Mouse (Mus musculus) MEL (cell line): Measurements from ENCODE around the gene Tle3. TPM values are rescaled to one million over a fixed set of nuclear protein-coding genes. Genes with fewer than 3 reads are reported as not detected.

Experiments used
- DNase-seq: peaks from one replicate; pipeline ENCODE4 v3.0.0; 2011; ENCODE audit warnings: low read depth, low spot score
- H3K27ac ChIP-seq: 2 replicates; pipeline ENCODE4 v1.5.1; 2012; ENCODE audit warnings: low read depth, mild to moderate bottlenecking, control low read depth, low read length, moderate library complexity; ENCODE audit not compliant: control insufficient read depth
- H3K27me3 ChIP-seq, 2 experiments: fragments of 150-350 bp in 1 of 2; sonication (generic) in 1 of 2; 2 replicates each; pipeline ENCODE4 v1.6.1; 2012; ENCODE audit warnings: low read length in 2 of 2, mild to moderate bottlenecking in 2 of 2, improper control_type of control experiment in 1 of 2, moderate library complexity in 1 of 2; ENCODE audit not compliant: insufficient read depth in 2 of 2, control insufficient read depth in 1 of 2
- H3K36me3 ChIP-seq, 2 experiments: 2 replicates each; pipeline ENCODE4 v1.6.1; 2012 to 2014; ENCODE audit warnings: low read length in 2 of 2, improper control_type of control experiment in 1 of 2, inconsistent platforms in 1 of 2, mild to moderate bottlenecking in 1 of 2; ENCODE audit not compliant: insufficient read depth in 2 of 2, control insufficient read depth in 1 of 2
- H3K4me1 ChIP-seq, 2 experiments: fragments of 150-350 bp in 1 of 2; sonication (generic) in 1 of 2; 2 replicates each; pipeline ENCODE4 v1.6.1; 2012; ENCODE audit warnings: low read length in 2 of 2, improper control_type of control experiment in 1 of 2, mild to moderate bottlenecking in 1 of 2; ENCODE audit not compliant: insufficient read depth in 2 of 2, control insufficient read depth in 1 of 2
- H3K4me3 ChIP-seq, 2 experiments: fragments of 150-350 bp in 1 of 2; sonication (generic) in 1 of 2; 2 replicates each; pipeline ENCODE4 v1.5.1; 2012; ENCODE audit warnings: low read depth in 2 of 2, low read length in 2 of 2, mild to moderate bottlenecking in 2 of 2, moderate library complexity in 2 of 2, control low read depth in 1 of 2, improper control_type of control experiment in 1 of 2; ENCODE audit not compliant: control insufficient read depth in 1 of 2, insufficient read depth in 1 of 2
- H3K79me2 ChIP-seq: 2 replicates; pipeline ENCODE4 v1.6.1; 2012; ENCODE audit warnings: mild to moderate bottlenecking, low read length, moderate library complexity; ENCODE audit not compliant: control insufficient read depth, poor library complexity, insufficient read depth
- H3K9ac ChIP-seq: 2 replicates; pipeline ENCODE4 v1.6.1; 2012; ENCODE audit warnings: low read depth, mild to moderate bottlenecking, control low read depth, low read length, moderate library complexity; ENCODE audit not compliant: control insufficient read depth, poor library complexity, severe bottlenecking
- H3K9me3 ChIP-seq: fragments of 150-350 bp; sonication (generic); replicated peaks from 2 replicates; pipeline ENCODE4 v1.6.1; 2012; ENCODE audit warnings: mild to moderate bottlenecking, low read length, improper control_type of control experiment, moderate library complexity; ENCODE audit not compliant: insufficient read depth
- BHLHE40 ChIP-seq: IDR thresholded peaks from 2 replicates; pipeline ENCODE4 v1.6.1; 2012; ENCODE audit warnings: low read depth, mild to moderate bottlenecking, inconsistent platforms, low read length, improper control_type of control experiment, borderline replicate concordance
- CHD1 ChIP-seq: IDR thresholded peaks from 2 replicates; pipeline ENCODE4 v1.6.1; 2012; ENCODE audit warnings: low read depth, mild to moderate bottlenecking, inconsistent platforms, low read length, improper control_type of control experiment
- EP300 ChIP-seq, 2 experiments: IDR thresholded peaks; 2 replicates each; pipeline ENCODE4 v1.6.1; 2011; ENCODE audit warnings: improper control_type of control experiment in 2 of 2, low read length in 2 of 2, low read depth in 1 of 2, mild to moderate bottlenecking in 1 of 2
- ETS1 ChIP-seq: IDR thresholded peaks from 2 replicates; pipeline ENCODE4 v1.6.1; 2012; ENCODE audit warnings: low read depth, mild to moderate bottlenecking, inconsistent platforms, low read length, improper control_type of control experiment, moderate library complexity
- GABPA ChIP-seq: IDR thresholded peaks from 2 replicates; pipeline ENCODE4 v1.6.1; 2012; ENCODE audit warnings: low read depth, mild to moderate bottlenecking, inconsistent platforms, low read length, improper control_type of control experiment, moderate library complexity
- JUND ChIP-seq: IDR thresholded peaks from 2 replicates; pipeline ENCODE4 v1.6.1; 2011; ENCODE audit warnings: low read depth, mild to moderate bottlenecking, improper control_type of control experiment, low read length
- MAFK ChIP-seq: IDR thresholded peaks from 2 replicates; pipeline ENCODE4 v1.6.1; 2011; ENCODE audit warnings: low read depth, mild to moderate bottlenecking, low read length, improper control_type of control experiment, borderline replicate concordance
- MAX ChIP-seq: IDR thresholded peaks from 2 replicates; pipeline ENCODE4 v1.6.1; 2011; ENCODE audit warnings: low read length, improper control_type of control experiment
- MEF2A ChIP-seq: IDR thresholded peaks from 2 replicates; pipeline ENCODE4 v1.6.1; 2014; ENCODE audit warnings: low read depth, mild to moderate bottlenecking, inconsistent platforms, low read length, improper control_type of control experiment; ENCODE audit not compliant: poor library complexity, insufficient replicate concordance, severe bottlenecking; ENCODE audit errors: extremely low read depth
- MYC ChIP-seq: IDR thresholded peaks from 2 replicates; pipeline ENCODE4 v1.6.1; 2011; ENCODE audit warnings: low read depth, mild to moderate bottlenecking, low read length, improper control_type of control experiment, moderate library complexity
- NELFE ChIP-seq: IDR thresholded peaks from 2 replicates; pipeline ENCODE4 v1.6.1; 2011; ENCODE audit warnings: low read depth, low read length, improper control_type of control experiment
- NRF1 ChIP-seq: IDR thresholded peaks from 2 replicates; pipeline ENCODE4 v1.6.1; 2014; ENCODE audit warnings: low read depth, mild to moderate bottlenecking, inconsistent platforms, low read length, improper control_type of control experiment, moderate library complexity; ENCODE audit not compliant: poor library complexity, insufficient read depth, severe bottlenecking
- POLR2AphosphoS5 ChIP-seq: IDR thresholded peaks from 2 replicates; pipeline ENCODE4 v1.6.1; 2012; ENCODE audit warnings: low read depth, borderline replicate concordance, mild to moderate bottlenecking, inconsistent platforms, low read length, moderate library complexity, mixed read lengths
- SMC3 ChIP-seq: IDR thresholded peaks from 2 replicates; pipeline ENCODE4 v1.6.1; 2011; ENCODE audit warnings: low read depth, low read length, improper control_type of control experiment
- UBTF ChIP-seq: IDR thresholded peaks from 2 replicates; pipeline ENCODE4 v1.6.1; 2012; ENCODE audit warnings: low read depth, mild to moderate bottlenecking, inconsistent platforms, low read length, improper control_type of control experiment, moderate library complexity, borderline replicate concordance; ENCODE audit not compliant: insufficient read depth
- USF2 ChIP-seq, 2 experiments: IDR thresholded peaks; 2 replicates each; pipeline ENCODE4 v1.6.1; 2011 to 2012; ENCODE audit warnings: improper control_type of control experiment in 2 of 2, low read length in 2 of 2, borderline replicate concordance in 1 of 2, inconsistent platforms in 1 of 2, low read depth in 1 of 2, mild to moderate bottlenecking in 1 of 2; ENCODE audit not compliant: insufficient read depth in 1 of 2
- ZC3H11A ChIP-seq: IDR thresholded peaks from 2 replicates; pipeline ENCODE4 v1.6.1; 2012; ENCODE audit warnings: low read depth, mild to moderate bottlenecking, inconsistent platforms, low read length, improper control_type of control experiment
- polyA plus RNA-seq, 2 experiments: library from polyadenylated mRNA; stranded (reverse) in 1 of 2; unstranded in 1 of 2; fragments of >175 nt in 1 of 2; fragments of >200 nt in 1 of 2; gene quantifications; 2 replicates each; pipeline versions ENCODE4 v1.2.1 to v1.2.4; 2012; ENCODE audit warnings: low replicate concordance in 2 of 2, low read depth in 1 of 2; ENCODE audit not compliant: insufficient read length in 2 of 2, insufficient read depth in 1 of 2, missing spikeins in 1 of 2
- total RNA-seq: library from RNA; depleted of rRNA; stranded (reverse); fragments of 300-350 nt; gene quantifications from 2 replicates; pipeline ENCODE4 v1.2.3, GENCODE M21; 2012

Tle3 gene
- total and polyA plus RNA-seq, 3 experiments, result 20.3 to 26.8 TPM; not detected in 1

DNA sequence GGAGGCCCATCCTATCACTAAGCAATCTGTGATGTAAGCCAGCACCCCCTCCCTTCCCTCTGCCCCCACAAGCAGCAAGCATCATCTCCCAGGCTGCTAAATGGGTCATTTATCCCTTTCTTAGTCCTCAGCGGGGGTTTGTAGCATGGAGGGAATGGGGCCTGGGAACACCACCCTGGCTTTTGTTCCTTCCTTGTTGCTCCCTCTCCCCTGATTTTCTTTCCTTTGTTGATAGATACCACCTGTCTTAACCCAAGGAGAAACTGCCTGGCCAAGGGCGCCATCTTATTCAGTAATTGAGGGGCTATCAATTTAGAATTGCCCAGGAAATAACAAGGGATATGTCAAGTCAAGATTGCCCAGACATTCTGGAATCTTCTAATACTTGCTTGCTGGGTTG lies 14.1 kb downstream of the Tle3 start:
- peaks cover 5 to 14% of the 10 kb centered on the region in 2 experiments for H3K4me1 ChIP-seq
- TF ChIP-seq CHD1, result no peak
- no peak for TF ChIP-seq EP300 (IDR thresholded peaks at IDR 0.05; ENCODE audit: low read depth in 1 of 2, low read length in 2 of 2)
- no peak for TF ChIP-seq ETS1
- no peak for TF ChIP-seq NELFE
- TF ChIP-seq, all 39 proteins: peak for 0
- no peak overlapping the region for H3K27ac ChIP-seq
- DNase-seq, result no peak
- peaks cover 4% of the 10 kb centered on the region; the same call in 1 of the 2 replicates for H3K79me2 ChIP-seq
- no peaks in the 10 kb centered on the region for H3K9me3 ChIP-seq
- no peak overlapping the region for H3K9ac ChIP-seq
- H3K36me3 ChIP-seq, result peaks cover 6 to 11% of the 10 kb centered on the region in 2 experiments
- H3K4me3 ChIP-seq, result no peak overlapping the region
- H3K27me3 ChIP-seq, result no peaks in the 10 kb centered on the region

DNA sequence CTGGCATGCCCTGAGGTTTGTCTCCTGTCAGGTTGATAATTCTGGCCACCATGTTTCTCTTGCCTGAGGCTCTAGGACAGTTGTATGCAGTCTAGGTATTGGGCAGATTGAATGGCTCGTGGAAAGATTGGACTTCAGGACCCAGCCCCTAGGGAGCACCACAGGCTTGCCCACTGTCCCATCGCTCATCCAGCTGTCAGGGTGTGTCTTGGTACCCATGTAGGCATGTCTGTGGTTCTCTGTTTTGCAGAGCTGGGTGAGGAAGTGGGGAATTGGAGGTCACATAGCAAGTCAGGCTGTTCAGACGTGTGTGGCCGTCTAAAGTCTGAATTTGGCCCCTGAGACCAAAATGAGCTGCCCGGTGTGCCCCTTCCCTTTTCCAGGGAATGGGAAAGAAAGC lies 15.6 kb downstream of the Tle3 start:
- peaks cover 4% of the 10 kb centered on the region; the same call in 1 of the 2 replicates for H3K79me2 ChIP-seq
- no peak for DNase-seq
- no peaks in the 10 kb centered on the region for H3K27me3 ChIP-seq
- TF ChIP-seq MEF2A (no peak), POLR2AphosphoS5 (no peak), USF2 (IDR thresholded peaks at IDR 0.05; ENCODE audit: borderline replicate concordance in 1 of 2, insufficient read depth in 1 of 2, low read depth in 1 of 2, low read length in 2 of 2) (no peak), GABPA (no peak), ETS1 (no peak)
- H3K9me3 ChIP-seq, result no peaks in the 10 kb centered on the region
- H3K4me1 ChIP-seq, result peaks cover 1 to 4% of the 10 kb centered on the region in 2 experiments
- peaks cover 2 to 10% of the 10 kb centered on the region in 2 experiments; a peak in 3 of 4 replicates for H3K36me3 ChIP-seq
- H3K4me3 ChIP-seq, result no peak overlapping the region
- no peak overlapping the region for H3K27ac ChIP-seq
- H3K9ac ChIP-seq, result no peak overlapping the region

- H3K36me3 ChIP-seq, result peaks cover 0 to 10% of the 10 kb centered on the region in 2 experiments; a peak in 2 of 4 replicates
Measured at GRCm38 (mm10) chr9:61388214-61388613, 16.0 kb downstream of the Tle3 start.

More at GRCm38 (mm10) chr9:61388214-61388613, 16.0 kb downstream of the Tle3 start:
- Histone ChIP-seq H3K9ac (no peak overlapping the region), H3K4me1 (no peaks in the 10 kb centered on the region), H3K27ac (no peak overlapping the region), H3K27me3 (no peaks in the 10 kb centered on the region), H3K4me3 (no peak overlapping the region), H3K79me2 (peaks cover 4% of the 10 kb centered on the region; the same call in 1 of the 2 replicates), H3K9me3 (no peaks in the 10 kb centered on the region)
- no peak for DNase-seq
- no peak for TF ChIP-seq BHLHE40
- no peak for TF ChIP-seq NRF1
- no peak for TF ChIP-seq JUND
- TF ChIP-seq EP300 (IDR thresholded peaks at IDR 0.05; ENCODE audit: low read depth in 1 of 2, low read length in 2 of 2), result no peak
- no peak for TF ChIP-seq UBTF
- no peak for TF ChIP-seq SMC3
- TF ChIP-seq USF2 (IDR thresholded peaks at IDR 0.05; ENCODE audit: borderline replicate concordance in 1 of 2, insufficient read depth in 1 of 2, low read depth in 1 of 2, low read length in 2 of 2), result no peak
- no peak for TF ChIP-seq ZC3H11A
- TF ChIP-seq MAX, result no peak
- TF ChIP-seq MYC, result no peak
- TF ChIP-seq GABPA, result no peak
- no peak for TF ChIP-seq MAFK
